Mouse (Mus musculus) embryonic facial prominence, embryonic 15.5 days (tissue): ENCODE measurements at regions not wholly inside any gene's neighbourhood (a gene's known extent, or its start where the extent isn't known, plus 50 kb on each side); places are given as distances from the start of the nearest gene placed in this dataset.

ENCODE experiments used
- ATAC-seq: fragments of 200-750 bp; cut with Nextera tagmentation; 2 replicates; pipeline ENCODE4 v1.8.0; 2017; ENCODE audit warnings: low read depth, moderate TSS enrichment; ENCODE audit not compliant: insufficient number of reproducible peaks, low FRiP score, low TSS enrichment
- H3K27ac ChIP-seq: fragments of 300-500 bp; sonication (generic); replicated peaks from 2 replicates; pipeline ENCODE4 v1.5.1; 2015; ENCODE audit warnings: mild to moderate bottlenecking, inconsistent platforms
- H3K27me3 ChIP-seq: fragments of 300-500 bp; sonication (generic); 2 replicates; pipeline ENCODE4 v1.6.1; 2015; ENCODE audit warnings: inconsistent platforms
- H3K36me3 ChIP-seq: fragments of 300-500 bp; sonication (generic); 2 replicates; pipeline ENCODE4 v1.6.1; 2015; ENCODE audit warnings: mild to moderate bottlenecking, inconsistent platforms
- H3K4me1 ChIP-seq: fragments of 300-500 bp; sonication (generic); 2 replicates; pipeline ENCODE4 v1.6.1; 2015; ENCODE audit warnings: inconsistent platforms
- H3K4me2 ChIP-seq: fragments of 300-500 bp; sonication (generic); replicated peaks from 2 replicates; pipeline ENCODE4 v1.6.1; 2015; ENCODE audit warnings: mild to moderate bottlenecking, inconsistent platforms
- H3K4me3 ChIP-seq: fragments of 300-500 bp; sonication (generic); replicated peaks from 2 replicates; pipeline ENCODE4 v1.5.1; 2015; ENCODE audit warnings: mild to moderate bottlenecking, inconsistent platforms
- H3K9ac ChIP-seq: fragments of 300-500 bp; sonication (generic); 2 replicates; pipeline ENCODE4 v1.6.1; 2015; ENCODE audit warnings: inconsistent platforms
- H3K9me3 ChIP-seq: fragments of 300-500 bp; sonication (generic); replicated peaks from 2 replicates; pipeline ENCODE4 v1.6.1; 2016; ENCODE audit warnings: inconsistent platforms
- WGBS: fragments of 180-500 bp; shearing (Covaris S2); methylation state at CpG from one replicate; pipeline ENCODE4 v1.1.7; 2015; 5-methylcytosine and 5-hydroxymethylcytosine counted together

- H3K4me1 ChIP-seq: peaks cover 24% of the 10 kb centered on the region
- no peak overlapping the region for H3K27ac ChIP-seq
- H3K9me3 ChIP-seq: no peaks in the 10 kb centered on the region
- H3K27me3 ChIP-seq: no peaks in the 10 kb centered on the region
- no peak overlapping the region for H3K4me2 ChIP-seq
- peak; percentile 69 for ATAC-seq
- WGBS: 30% methylated on average over 22 of the region's 22 CpGs
- no peaks in the 10 kb centered on the region for H3K36me3 ChIP-seq
- H3K4me3 ChIP-seq: no peak overlapping the region
- no peak overlapping the region for H3K9ac ChIP-seq
These were observed 61.2 kb upstream of the Gjb5 start for GRCm38 (mm10) chr4:127419062-127419785.

DNA sequence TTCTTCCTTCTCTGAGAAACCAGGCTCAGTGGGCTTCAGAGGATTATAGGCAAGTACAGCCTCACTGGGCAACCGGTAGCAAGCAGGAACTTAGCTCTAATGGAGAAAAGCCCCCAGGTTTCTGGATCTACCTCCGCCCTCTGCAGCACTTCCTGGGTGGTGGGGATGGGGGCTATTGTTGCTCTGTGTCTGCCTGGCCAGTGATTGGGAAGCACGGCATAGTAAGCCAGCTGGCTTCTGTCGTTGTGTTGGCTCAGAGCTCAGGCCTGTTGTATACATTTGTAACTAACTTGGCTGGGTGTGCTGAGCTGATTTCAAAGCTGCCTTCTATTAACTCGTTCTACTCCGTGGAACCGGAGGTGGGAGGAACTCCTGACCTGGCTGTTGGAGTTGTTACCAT is 58.9 kb upstream of the Gjb5 start:
- no peak overlapping the region for H3K9ac ChIP-seq
- H3K27ac ChIP-seq: no peak overlapping the region
- H3K27me3 ChIP-seq: no peaks in the 10 kb centered on the region
- H3K4me2 ChIP-seq: no peak overlapping the region
- no peak for ATAC-seq
- no peak overlapping the region for H3K4me3 ChIP-seq
- no peaks in the 10 kb centered on the region for H3K9me3 ChIP-seq
- 25% methylated on average over 7 of the region's 7 CpGs for WGBS
- H3K36me3 ChIP-seq: no peaks in the 10 kb centered on the region
- peaks cover 24% of the 10 kb centered on the region for H3K4me1 ChIP-seq

DNA sequence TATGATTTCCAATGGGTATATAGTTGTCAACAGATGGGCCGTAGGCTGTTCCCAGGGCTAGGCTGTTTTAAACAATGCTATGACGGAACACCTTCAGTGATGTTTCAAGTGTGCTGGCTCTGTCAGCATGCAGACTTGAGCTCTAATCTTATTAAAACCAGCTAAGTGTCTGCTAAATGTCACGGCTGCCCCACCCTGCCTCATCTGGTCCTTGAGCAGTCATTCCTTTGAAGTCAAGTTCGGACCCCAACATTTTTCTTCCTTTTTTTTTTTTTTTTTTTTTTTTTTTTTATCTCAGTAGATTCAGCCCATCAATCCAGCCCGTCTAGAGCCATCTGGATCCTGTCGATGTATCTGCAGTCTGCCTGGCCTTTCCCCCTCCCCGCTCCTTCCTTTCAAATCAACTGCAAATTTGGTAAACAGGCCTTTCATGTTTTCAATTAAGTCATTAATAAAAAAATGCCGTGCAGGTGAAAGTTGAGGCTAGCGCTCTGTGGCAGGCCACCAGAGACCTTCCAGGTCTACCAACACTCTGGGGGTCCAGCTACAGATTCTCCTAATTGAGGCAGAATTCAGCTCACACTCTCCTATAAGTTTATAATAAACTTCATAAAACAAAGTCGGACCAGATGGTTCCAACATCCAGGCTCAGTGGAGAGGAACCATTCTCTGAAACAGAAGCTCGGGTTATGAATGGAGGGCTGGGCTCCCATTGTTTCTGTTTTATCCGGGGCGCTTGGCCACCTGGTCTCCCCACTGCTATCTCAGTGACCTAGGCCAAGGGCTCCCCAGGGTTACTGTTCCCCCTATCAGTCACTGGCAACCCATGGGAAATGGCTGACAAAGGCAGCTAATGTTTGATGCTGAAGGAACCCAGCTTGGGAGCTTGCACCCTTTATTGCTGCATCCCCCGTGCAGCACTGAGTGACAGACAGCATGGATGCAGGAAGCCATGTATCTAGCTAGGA is 56.3 kb upstream of the Gjb5 start:
- no peaks in the 10 kb centered on the region for H3K36me3 ChIP-seq
- H3K9me3 ChIP-seq: no peaks in the 10 kb centered on the region
- no peak overlapping the region for H3K27ac ChIP-seq
- WGBS: 33% methylated on average over 14 of the region's 14 CpGs
- ATAC-seq: no peak
- no peak overlapping the region for H3K4me3 ChIP-seq
- H3K4me2 ChIP-seq: no peak overlapping the region
- no peaks in the 10 kb centered on the region for H3K27me3 ChIP-seq
- H3K9ac ChIP-seq: no peak overlapping the region
- H3K4me1 ChIP-seq: peaks cover 20% of the 10 kb centered on the region
